Mouse (Mus musculus): Measurements from ENCODE around the gene Cst7.
"Not testable (repeated sequence)": the region's sequence is repeated elsewhere in the genome, so short reads cannot be mapped to it uniquely, and the experiment has no call there.

Cst7 gene

GRCm38 (mm10) chr2:150569847-150570590 lies at the start of gene Cst7:
Cst7 (plus strand) TSS chr2:150570415.
- DNase-seq (ENCODE audit: low read depth, low spot score): no peak

GRCm38 (mm10) chr2:150525703-150526207 lies 44.5 kb upstream of the Cst7 start:
- no peak for DNase-seq (ENCODE audit: low read depth, low spot score)

- not testable (repeated sequence) for DNase-seq (ENCODE audit: low read depth, low spot score)
These were observed 20.6 kb upstream of the Cst7 start for GRCm38 (mm10) chr2:150549576-150549975.

GRCm38 (mm10) chr2:150558568-150558967 lies 11.6 kb upstream of the Cst7 start:
- no peak for DNase-seq (ENCODE audit: low read depth, low spot score)

- DNase-seq (ENCODE audit: low read depth, low spot score): no peak
These were observed 3.2 kb upstream of the Cst7 start for GRCm38 (mm10) chr2:150567051-150567450.

GRCm38 (mm10) chr2:150570761-150571160 lies 546 bp downstream of the Cst7 start:
- DNase-seq (ENCODE audit: low read depth, low spot score): no peak

- DNase-seq (ENCODE audit: low read depth, low spot score): no peak
These were observed 2.2 kb downstream of the Cst7 start for GRCm38 (mm10) chr2:150572463-150572862.

GRCm38 (mm10) chr2:150576256-150576655 lies 6.0 kb downstream of the Cst7 start:
- DNase-seq (ENCODE audit: low read depth, low spot score): no peak

GRCm38 (mm10) chr2:150578603-150579002 lies 8.4 kb downstream of the Cst7 start:
- no peak for DNase-seq (ENCODE audit: low read depth, low spot score)

GRCm38 (mm10) chr2:150579628-150580027 lies 9.4 kb downstream of the Cst7 start:
- no peak for DNase-seq (ENCODE audit: low read depth, low spot score)

- DNase-seq (ENCODE audit: low read depth, low spot score): no peak
These were observed 18.9 kb downstream of the Cst7 start for GRCm38 (mm10) chr2:150589076-150589475.

GRCm38 (mm10) chr2:150595411-150596190 lies 25.4 kb downstream of the Cst7 start:
- DNase-seq (ENCODE audit: low read depth, low spot score): no peak

GRCm38 (mm10) chr2:150600263-150600662 lies 30.0 kb downstream of the Cst7 start:
- DNase-seq (ENCODE audit: low read depth, low spot score): no peak

- DNase-seq (ENCODE audit: low read depth, low spot score): no peak
These were observed 32.0 kb downstream of the Cst7 start for GRCm38 (mm10) chr2:150602166-150602565.

- no peak for DNase-seq (ENCODE audit: low read depth, low spot score)
These were observed 34.6 kb downstream of the Cst7 start for GRCm38 (mm10) chr2:150604802-150605201.

- no peak for DNase-seq (ENCODE audit: low read depth, low spot score)
These were observed 36.9 kb downstream of the Cst7 start for GRCm38 (mm10) chr2:150607086-150607485.

GRCm38 (mm10) chr2:150608087-150608799 lies 38.0 kb downstream of the Cst7 start, which contains the start of gene Apmap:
Apmap (minus strand) TSS chr2:150608567.
- DNase-seq (ENCODE audit: low read depth, low spot score): peak; percentile 95

GRCm38 (mm10) chr2:150608872-150609560 lies 38.8 kb downstream of the Cst7 start:
- DNase-seq (ENCODE audit: low read depth, low spot score): peak; percentile 81

- no peak for DNase-seq (ENCODE audit: low read depth, low spot score)
These were observed 39.9 kb downstream of the Cst7 start for GRCm38 (mm10) chr2:150610097-150610496.

GRCm38 (mm10) chr2:150621698-150622097 lies 51.5 kb downstream of the Cst7 start:
- no peak for DNase-seq (ENCODE audit: low read depth, low spot score)

GRCm38 (mm10) chr2:150623957-150624356 lies 53.7 kb downstream of the Cst7 start:
- no peak for DNase-seq (ENCODE audit: low read depth, low spot score)
